Mouse (Mus musculus) heart, embryonic 10.5 days (tissue): ENCODE measurements around the gene Msh3. TPM values are rescaled to one million over a fixed set of nuclear protein-coding genes. Genes with fewer than 3 reads are reported as not detected.
A peak's percentile ranks its signal among the peaks of the same experiment; 100 is the strongest.

Source experiments
- DNase-seq: peaks from one replicate; pipeline ENCODE4 v3.0.0-alpha.2; 2017; ENCODE audit warnings: low spot score
- H3K27ac ChIP-seq: fragments of 300-500 bp; sonication (generic); 2 replicates; pipeline ENCODE4 v1.5.1; 2016; ENCODE audit warnings: mild to moderate bottlenecking
- H3K27me3 ChIP-seq: fragments of 300-500 bp; sonication (generic); 2 replicates; pipeline ENCODE4 v1.6.1; 2016; ENCODE audit warnings: mild to moderate bottlenecking; ENCODE audit not compliant: poor library complexity, insufficient read depth, severe bottlenecking
- H3K36me3 ChIP-seq: fragments of 300-500 bp; sonication (generic); 2 replicates; pipeline ENCODE4 v1.6.1; 2016; ENCODE audit warnings: mild to moderate bottlenecking, moderate library complexity
- H3K4me1 ChIP-seq: fragments of 300-500 bp; sonication (generic); 2 replicates; pipeline ENCODE4 v1.6.1; 2016; ENCODE audit warnings: mild to moderate bottlenecking
- H3K4me3 ChIP-seq: fragments of 300-500 bp; sonication (generic); 2 replicates; pipeline ENCODE4 v1.5.1; 2016; ENCODE audit warnings: mild to moderate bottlenecking, moderate library complexity
- H3K9me3 ChIP-seq: fragments of 300-500 bp; sonication (generic); 2 replicates; pipeline ENCODE4 v1.6.1; 2016; ENCODE audit warnings: mild to moderate bottlenecking, moderate library complexity
- WGBS: fragments of 180-500 bp; shearing (Covaris S2); methylation state at CpG from one replicate; pipeline ENCODE4 v1.1.7; 2016; 5-methylcytosine and 5-hydroxymethylcytosine counted together
- polyA plus RNA-seq: library from polyadenylated mRNA; unstranded; fragments of >200 nt; fragmentation: Nextera tagmentation; extraction: Ambion mirVana; gene quantifications from 2 replicates; pipeline ENCODE4 v1.2.1, GENCODE M21; 2016

Gene Msh3
- polyA plus RNA-seq, 1 experiment from 2014 or later, result 23.6 TPM

DNA sequence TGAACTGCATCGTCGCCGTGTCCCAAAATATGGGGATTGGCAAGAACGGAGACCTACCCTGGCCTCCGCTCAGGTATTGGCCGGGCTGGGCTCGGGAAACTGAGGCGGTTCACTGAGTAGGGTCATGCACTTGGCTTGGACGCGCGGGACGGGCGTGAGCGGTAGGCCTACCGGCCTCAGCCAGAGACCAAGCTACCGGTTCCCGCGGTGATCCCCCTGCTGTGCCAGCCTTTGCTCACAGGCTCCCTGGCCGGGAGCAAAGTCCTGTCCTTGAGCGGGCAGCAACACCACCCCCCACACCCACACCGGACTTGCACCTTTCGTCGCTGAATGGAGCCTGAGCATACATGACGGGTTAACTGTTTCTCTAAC, 455 bp upstream of the Msh3 start:
- under 1% methylated on average over 24 of the region's 24 CpGs for whole genome bisulfite sequencing
- no peaks in the 10 kb centered on the region for H3K9me3 ChIP-seq
- DNase-seq, result no peak
- H3K4me3 ChIP-seq, result peak overlapping the region; percentile 81
- H3K27ac ChIP-seq, result peak overlapping the region; percentile 96
- peaks cover 27% of the 10 kb centered on the region for H3K36me3 ChIP-seq
- H3K4me1 ChIP-seq, result peaks cover 19% of the 10 kb centered on the region; the same call in 1 of the 2 replicates
- H3K27me3 ChIP-seq, result no peaks in the 10 kb centered on the region

DNA sequence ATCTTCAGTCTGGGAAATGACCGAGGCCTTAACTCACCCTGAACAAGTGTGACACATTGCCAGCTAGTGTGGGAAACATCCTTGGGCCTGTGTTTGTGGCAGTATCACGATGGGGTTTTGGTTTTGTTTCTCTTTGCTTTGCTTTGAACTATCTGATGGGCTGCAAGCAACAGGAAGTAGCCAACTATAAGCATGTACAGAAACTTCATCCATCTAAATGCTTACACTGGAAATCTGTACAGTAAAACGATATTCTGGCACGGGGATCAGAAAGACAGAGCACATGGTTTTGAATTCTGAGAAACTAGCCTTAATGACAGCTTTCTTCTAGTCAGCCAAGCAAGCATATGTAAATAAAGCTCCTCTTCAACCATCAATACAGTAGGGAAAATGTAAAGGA, 847 bp downstream of the Msh3 start:
- H3K9me3 ChIP-seq, result no peaks in the 10 kb centered on the region
- H3K4me3 ChIP-seq, result peak overlapping the region; percentile 81
- peaks cover 19% of the 10 kb centered on the region; the same call in 1 of the 2 replicates for H3K4me1 ChIP-seq
- DNase-seq, result no peak
- no peaks in the 10 kb centered on the region for H3K27me3 ChIP-seq
- H3K36me3 ChIP-seq, result peaks cover 21% of the 10 kb centered on the region
- WGBS, result 28% methylated on average over 4 of the region's 4 CpGs
- H3K27ac ChIP-seq, result peak overlapping the region; percentile 96

DNA sequence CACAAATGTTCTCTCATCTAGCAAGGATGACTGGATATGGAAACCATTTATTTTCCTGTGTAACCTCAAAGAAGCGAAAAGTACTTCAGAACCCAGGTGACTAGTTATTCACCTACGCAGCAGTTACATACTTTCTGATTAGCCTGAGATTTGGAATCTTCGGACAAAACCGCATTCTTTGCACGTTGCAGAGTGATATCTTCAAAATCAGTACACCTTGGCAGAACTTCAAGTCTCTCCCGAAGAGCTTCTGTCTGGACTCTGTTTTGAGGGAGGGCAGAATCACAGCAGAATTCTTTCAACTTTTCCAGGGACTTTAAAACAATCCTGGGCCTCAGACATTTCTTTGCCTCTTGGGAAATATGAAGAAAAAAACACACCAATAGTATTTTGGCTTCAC, 3.7 kb downstream of the Msh3 start:
- no peak for DNase-seq
- WGBS, result 94% methylated on average over 6 of the region's 6 CpGs
- Histone ChIP-seq H3K27ac (no peak overlapping the region), H3K27me3 (no peaks in the 10 kb centered on the region), H3K9me3 (no peaks in the 10 kb centered on the region), H3K4me3 (no peak overlapping the region), H3K4me1 (peaks cover 13% of the 10 kb centered on the region; the same call in 1 of the 2 replicates), H3K36me3 (peaks cover 33% of the 10 kb centered on the region)

DNA sequence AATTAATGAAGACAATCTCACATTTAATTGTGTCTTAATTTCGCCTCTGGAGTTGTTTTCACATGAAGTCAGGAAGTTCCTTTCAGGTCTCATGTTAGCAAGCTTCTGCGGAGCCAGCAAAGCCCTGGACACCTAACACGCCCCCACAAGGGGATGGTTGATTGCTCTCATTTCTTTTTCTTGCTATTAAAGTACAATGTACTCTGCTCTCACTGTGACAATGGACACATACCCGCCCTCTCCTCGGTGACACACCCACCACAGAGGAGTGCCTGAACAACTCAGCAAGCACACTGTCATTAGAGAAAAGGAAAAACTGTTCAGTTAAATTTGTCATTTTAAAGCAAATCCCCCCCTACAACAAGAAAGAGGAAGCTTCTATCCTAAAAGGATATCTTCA, 8.5 kb downstream of the Msh3 start:
- no peak for DNase-seq
- Histone ChIP-seq H3K4me3 (no peak overlapping the region), H3K9me3 (no peaks in the 10 kb centered on the region), H3K36me3 (peaks cover 66% of the 10 kb centered on the region), H3K27ac (no peak overlapping the region), H3K27me3 (no peaks in the 10 kb centered on the region), H3K4me1 (no peaks in the 10 kb centered on the region)
- WGBS, result 90% methylated on average over 5 of the region's 5 CpGs

DNA sequence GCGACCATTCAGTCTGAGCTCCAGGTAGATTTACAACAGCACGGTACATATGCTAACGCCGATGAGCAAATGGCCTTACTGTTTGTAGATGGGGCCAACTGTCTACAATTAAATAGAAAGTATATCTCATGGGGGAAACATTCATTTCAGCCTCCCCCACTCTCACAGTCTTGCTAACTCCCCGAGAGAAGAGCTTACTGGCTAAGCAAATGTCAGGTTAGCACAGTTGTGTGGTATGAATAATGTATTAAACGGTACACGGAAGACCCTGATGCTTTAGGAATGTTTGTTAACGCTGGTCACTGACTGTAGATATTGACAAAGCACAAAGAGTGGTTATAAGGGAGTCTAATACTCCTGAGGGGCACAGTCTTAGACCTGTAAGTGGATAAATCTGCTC, 10.8 kb downstream of the Msh3 start:
- WGBS, result 93% methylated on average over 8 of the region's 8 CpGs
- H3K4me3 ChIP-seq, result no peak overlapping the region
- no peaks in the 10 kb centered on the region for H3K9me3 ChIP-seq
- no peak for DNase-seq
- H3K27ac ChIP-seq, result no peak overlapping the region
- no peaks in the 10 kb centered on the region for H3K4me1 ChIP-seq
- H3K27me3 ChIP-seq, result no peaks in the 10 kb centered on the region
- peaks cover 69% of the 10 kb centered on the region for H3K36me3 ChIP-seq

DNA sequence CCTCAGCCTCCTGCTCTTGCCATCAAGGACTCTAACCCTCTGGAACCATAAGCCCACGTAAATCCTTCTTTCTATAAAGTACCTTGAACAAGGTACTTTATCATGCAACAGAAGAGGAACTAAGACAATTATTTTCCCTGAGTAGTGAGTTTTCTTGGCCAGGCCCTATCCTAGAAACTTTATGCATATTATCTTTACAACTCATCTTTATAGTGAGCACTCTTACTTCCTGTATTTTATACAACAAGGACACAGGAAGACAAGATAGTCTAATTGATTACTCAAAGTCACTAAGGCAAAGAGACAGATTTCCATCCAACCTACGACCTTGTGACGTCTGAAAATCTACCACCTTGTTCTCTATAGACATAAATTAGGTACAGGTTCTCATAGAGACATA, 15.0 kb downstream of the Msh3 start:
- H3K9me3 ChIP-seq, result no peaks in the 10 kb centered on the region
- H3K27me3 ChIP-seq, result no peaks in the 10 kb centered on the region
- no peak overlapping the region for H3K27ac ChIP-seq
- no peak overlapping the region for H3K4me3 ChIP-seq
- H3K36me3 ChIP-seq, result peaks cover 48% of the 10 kb centered on the region
- 89% methylated on average over 3 of the region's 3 CpGs for WGBS
- no peak for DNase-seq
- no peaks in the 10 kb centered on the region for H3K4me1 ChIP-seq

DNA sequence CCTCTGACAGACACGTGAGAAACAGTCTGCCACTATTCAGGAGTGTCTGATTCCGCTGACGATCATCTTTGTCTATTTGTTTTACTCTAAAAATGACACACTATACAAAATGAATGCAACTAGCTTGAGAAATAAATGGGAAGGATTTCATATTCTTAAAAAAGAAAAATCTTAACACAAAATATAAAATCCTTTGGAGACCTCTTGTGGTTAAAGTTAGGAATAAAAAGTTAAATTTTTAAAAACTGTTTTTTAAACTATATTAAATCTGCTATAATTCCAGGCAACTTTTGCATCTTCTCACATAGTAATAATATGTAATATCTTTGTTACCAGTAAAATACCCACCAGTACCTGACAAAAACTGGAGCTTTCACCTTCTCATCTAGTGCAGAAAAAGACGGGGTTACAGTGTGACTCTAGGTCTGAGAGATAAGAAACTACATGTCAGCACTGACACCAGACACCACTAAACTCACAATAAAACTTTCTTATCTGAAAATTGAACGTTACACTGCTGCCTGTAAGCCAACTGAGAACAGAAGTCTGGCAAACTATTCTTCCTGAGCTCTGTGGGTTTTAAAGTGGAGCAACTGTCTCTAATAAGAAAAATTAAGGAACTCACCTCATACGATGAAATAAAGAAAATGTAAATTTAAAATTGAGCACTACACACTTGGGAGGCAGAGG, 16.9 kb downstream of the Msh3 start:
- Histone ChIP-seq H3K36me3 (peaks cover 30% of the 10 kb centered on the region), H3K27me3 (no peaks in the 10 kb centered on the region), H3K27ac (no peak overlapping the region), H3K9me3 (no peaks in the 10 kb centered on the region), H3K4me1 (no peaks in the 10 kb centered on the region), H3K4me3 (no peak overlapping the region)
- 69% methylated on average over 6 of the region's 6 CpGs for WGBS
- DNase-seq, result no peak

DNA sequence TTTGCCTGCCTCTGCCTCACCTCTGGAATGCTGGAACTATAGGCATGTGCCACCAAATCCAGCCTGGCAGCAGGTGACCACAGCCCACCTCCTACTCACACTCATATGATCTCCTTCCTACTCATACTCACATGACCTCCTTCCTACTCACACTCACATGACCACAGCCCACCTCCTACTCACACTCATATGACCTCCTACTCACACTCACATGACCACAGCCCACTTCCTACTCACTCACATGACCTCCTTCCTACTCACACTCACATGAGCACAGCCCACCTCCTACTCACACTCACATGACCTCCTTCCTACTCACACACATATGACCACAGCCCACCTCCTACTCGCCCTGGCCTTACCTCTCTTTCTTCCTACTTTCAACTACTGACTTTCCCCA, 17.9 kb downstream of the Msh3 start:
- no peak overlapping the region for H3K4me3 ChIP-seq
- H3K9me3 ChIP-seq, result no peaks in the 10 kb centered on the region
- H3K27ac ChIP-seq, result no peak overlapping the region
- H3K4me1 ChIP-seq, result no peaks in the 10 kb centered on the region
- no peak for DNase-seq
- WGBS, result 87% methylated on average over 1 of the region's 1 CpGs
- no peaks in the 10 kb centered on the region for H3K27me3 ChIP-seq
- H3K36me3 ChIP-seq, result peaks cover 23% of the 10 kb centered on the region

DNA sequence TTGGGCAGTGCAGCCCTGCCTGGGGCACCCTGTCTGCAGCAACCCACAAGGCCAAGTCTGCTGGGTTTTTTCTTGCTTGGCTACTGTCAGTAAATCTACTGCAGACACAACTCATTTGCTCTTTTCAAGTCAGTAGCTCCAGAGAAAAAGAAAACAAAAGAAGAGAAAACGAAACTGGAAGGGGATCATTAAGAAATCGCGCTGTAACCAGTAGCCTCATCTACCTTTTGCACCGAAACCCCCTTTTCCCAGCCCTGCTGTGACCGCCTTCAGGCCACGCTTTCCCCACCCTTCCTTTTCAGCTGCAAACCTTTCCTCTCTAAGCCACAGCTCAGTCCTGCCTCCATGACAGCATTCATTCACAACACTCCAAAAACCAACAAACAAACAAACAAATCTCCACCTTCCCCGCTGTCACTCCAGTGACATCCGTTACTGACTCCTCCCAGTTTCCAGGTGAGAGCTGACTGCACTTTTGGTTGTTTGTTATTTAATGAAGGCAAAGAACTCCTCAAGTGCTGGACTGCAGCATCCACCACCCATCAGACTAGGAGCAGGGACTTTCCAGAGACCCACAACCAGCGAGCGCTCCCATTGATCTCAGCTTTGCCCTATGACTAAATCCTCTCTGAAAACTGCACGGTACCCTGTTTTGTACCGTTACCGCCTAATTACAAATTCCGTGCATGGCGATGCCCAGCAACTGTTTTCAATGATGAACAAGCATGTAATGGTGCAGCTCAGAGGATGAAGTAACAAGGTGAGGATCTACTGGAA, 22.5 kb downstream of the Msh3 start:
- no peaks in the 10 kb centered on the region for H3K4me1 ChIP-seq
- H3K9me3 ChIP-seq, result no peaks in the 10 kb centered on the region
- H3K36me3 ChIP-seq, result peaks cover 21% of the 10 kb centered on the region; the same call in 1 of the 2 replicates
- no peaks in the 10 kb centered on the region for H3K27me3 ChIP-seq
- H3K4me3 ChIP-seq, result no peak overlapping the region
- WGBS, result 88% methylated on average over 15 of the region's 15 CpGs
- no peak for DNase-seq
- no peak overlapping the region for H3K27ac ChIP-seq

DNA sequence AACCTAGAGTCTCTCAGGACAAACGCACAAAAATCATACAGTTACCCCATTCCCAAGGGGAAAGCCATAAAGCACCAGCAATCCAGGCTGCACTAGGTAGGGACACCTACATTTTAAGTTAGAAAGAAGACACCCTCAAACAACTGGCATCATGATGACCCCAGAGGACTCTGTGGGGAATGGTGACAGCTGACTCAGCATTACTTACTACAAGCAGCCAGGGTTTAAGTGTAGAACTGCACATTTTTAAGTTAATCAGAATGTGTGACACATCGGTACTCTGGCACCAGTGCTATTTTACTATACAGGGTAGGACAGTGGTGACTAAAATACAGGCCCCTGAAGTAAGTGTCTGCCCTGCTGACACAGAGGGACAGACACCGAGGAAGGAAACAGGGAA, 24.2 kb downstream of the Msh3 start:
- Histone ChIP-seq H3K4me1 (no peaks in the 10 kb centered on the region; the same call in 1 of the 2 replicates), H3K27ac (no peak overlapping the region), H3K4me3 (no peak overlapping the region), H3K36me3 (peaks cover 14% of the 10 kb centered on the region; the same call in 1 of the 2 replicates), H3K9me3 (no peaks in the 10 kb centered on the region), H3K27me3 (no peaks in the 10 kb centered on the region)
- DNase-seq, result no peak
- WGBS, result 90% methylated on average over 3 of the region's 3 CpGs

DNA sequence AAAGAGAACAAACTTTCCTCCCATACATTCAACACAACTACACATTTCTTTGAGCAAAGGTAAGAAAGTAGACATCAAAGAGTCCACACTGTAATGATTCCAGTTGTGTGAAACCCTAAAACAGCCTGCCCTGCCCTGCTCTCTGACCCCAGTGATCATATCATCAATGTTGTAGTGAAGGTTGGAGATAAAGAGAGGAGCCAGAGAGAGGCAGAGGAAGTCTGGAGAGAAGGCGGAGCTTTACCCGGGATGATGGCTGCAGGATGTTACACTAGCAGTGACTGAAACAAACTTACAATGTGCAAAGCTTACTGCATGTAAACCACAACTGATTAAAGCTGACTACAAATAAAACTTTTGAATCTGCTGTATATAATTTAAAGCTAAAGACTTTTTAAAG, 26.8 kb downstream of the Msh3 start:
- no peak for DNase-seq
- H3K4me3 ChIP-seq, result no peak overlapping the region
- H3K36me3 ChIP-seq, result peaks cover 16% of the 10 kb centered on the region; the same call in 1 of the 2 replicates
- no peaks in the 10 kb centered on the region for H3K9me3 ChIP-seq
- H3K27me3 ChIP-seq, result no peaks in the 10 kb centered on the region
- H3K27ac ChIP-seq, result no peak overlapping the region
- peaks cover 4% of the 10 kb centered on the region; the same call in 1 of the 2 replicates for H3K4me1 ChIP-seq
- 48% methylated on average over 2 of the region's 2 CpGs for WGBS

DNA sequence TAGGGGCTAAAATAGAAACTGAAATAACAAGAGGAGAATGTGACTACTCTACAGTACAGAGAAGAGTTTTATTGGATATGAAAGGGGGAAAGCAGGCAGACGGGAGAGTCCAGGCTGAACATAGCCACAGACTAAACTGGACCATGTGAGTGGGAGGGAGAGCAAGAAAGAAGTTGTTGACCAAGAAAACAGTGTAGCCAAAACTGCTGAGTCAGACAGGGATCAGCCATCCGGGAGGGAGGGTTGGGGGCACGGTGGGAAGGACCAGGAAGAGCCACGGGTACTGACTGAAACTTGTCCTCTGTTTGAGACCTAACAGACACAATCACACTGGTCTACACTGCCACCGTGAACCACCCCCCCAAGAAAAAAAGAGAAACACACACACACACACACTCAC, 28.8 kb downstream of the Msh3 start:
- no peak overlapping the region for H3K27ac ChIP-seq
- peaks cover 4% of the 10 kb centered on the region; the same call in 1 of the 2 replicates for H3K4me1 ChIP-seq
- no peaks in the 10 kb centered on the region for H3K9me3 ChIP-seq
- DNase-seq, result no peak
- peaks cover 14% of the 10 kb centered on the region; the same call in 1 of the 2 replicates for H3K36me3 ChIP-seq
- H3K27me3 ChIP-seq, result no peaks in the 10 kb centered on the region
- WGBS, result 58% methylated on average over 5 of the region's 5 CpGs
- no peak overlapping the region for H3K4me3 ChIP-seq

DNA sequence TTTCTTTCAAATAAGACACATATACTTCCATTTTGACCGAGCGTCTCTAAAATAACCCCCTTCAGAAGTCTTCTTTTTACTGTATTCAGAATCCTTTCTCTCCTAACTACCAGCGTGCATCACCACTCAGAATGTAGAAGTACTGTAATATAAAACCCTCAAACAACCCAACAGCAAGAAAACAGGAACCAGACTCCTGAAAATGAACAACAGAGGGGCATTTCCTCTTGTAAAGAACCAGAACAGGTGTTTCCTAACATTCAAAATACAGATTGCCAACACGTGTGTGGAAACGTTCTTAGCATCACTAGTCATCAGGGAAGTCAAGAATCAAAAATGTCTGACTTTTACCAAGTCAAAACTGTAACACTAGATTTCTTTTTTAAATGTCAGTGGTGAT, 34.0 kb downstream of the Msh3 start:
- no peak overlapping the region for H3K27ac ChIP-seq
- no peak overlapping the region for H3K4me3 ChIP-seq
- 85% methylated on average over 5 of the region's 5 CpGs for WGBS
- H3K9me3 ChIP-seq, result no peaks in the 10 kb centered on the region
- peaks cover 4% of the 10 kb centered on the region; the same call in 1 of the 2 replicates for H3K4me1 ChIP-seq
- H3K36me3 ChIP-seq, result peaks cover 22% of the 10 kb centered on the region
- no peaks in the 10 kb centered on the region for H3K27me3 ChIP-seq
- no peak for DNase-seq
